Mouse (Mus musculus): ENCODE data around the gene Katnb1. TPM values are rescaled to one million over a fixed set of nuclear protein-coding genes. Genes with fewer than 3 reads are reported as not detected.

Gene Katnb1
- total and polyA plus RNA-seq, 2 experiments from 2014 or later: 49.5 to 50.6 TPM

DNA sequence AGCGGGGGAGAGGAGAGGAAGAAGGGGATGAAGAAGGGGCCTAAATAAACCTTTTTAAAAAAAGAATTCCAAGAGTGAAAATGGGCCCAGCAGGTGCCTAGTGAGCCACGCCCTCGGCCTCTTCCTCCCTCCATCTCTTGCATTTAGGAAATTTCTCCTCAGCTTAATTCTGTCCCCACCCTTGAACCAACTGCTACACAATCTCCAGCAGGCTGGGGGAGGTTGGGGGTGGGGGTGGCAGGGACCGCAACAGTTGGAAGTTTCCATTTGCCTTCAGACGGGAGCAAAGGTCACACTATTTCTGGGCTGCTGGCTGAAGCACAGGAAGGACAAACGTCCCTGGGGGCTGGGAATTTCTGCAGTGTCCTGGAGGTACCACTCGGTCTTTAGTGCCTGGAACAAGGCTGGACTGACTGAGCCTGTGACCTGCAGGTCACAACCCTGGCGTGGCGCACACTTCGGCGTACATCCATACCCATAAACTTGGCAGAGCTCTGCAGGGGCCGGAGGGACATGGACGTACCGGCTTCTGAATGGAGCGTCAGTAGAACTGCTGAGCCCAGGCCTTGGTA lies 50.1 kb downstream of the Katnb1 start:
- Histone ChIP-seq H3K4me2 (ENCODE audit: low read depth) (no peak overlapping the region), H3K27ac (ENCODE audit: low read depth, low read length) (no peak overlapping the region), H3K9ac (no peak overlapping the region), H3K36me3 (ENCODE audit: insufficient read depth) (peaks cover 36% of the 10 kb centered on the region), H3K4me3 (ENCODE audit: low read depth, low read length) (no peak overlapping the region), H3K4me1 (ENCODE audit: insufficient read depth) (no peaks in the 10 kb centered on the region), H3K9me3 (ENCODE audit: low read length) (no peaks in the 10 kb centered on the region), H3K27me3 (ENCODE audit: insufficient read depth, low read length) (no peaks in the 10 kb centered on the region)
- no peak for TF ChIP-seq CTCF (IDR thresholded peaks at IDR 0.05; ENCODE audit: low read depth)
- DNase-seq: no peak
- WGBS: 72% methylated on average over 15 of the region's 15 CpGs
- ATAC-seq: no peak

GRCm38 (mm10) chr8:95131983-95132382 lies 51.0 kb downstream of the Katnb1 start:
- Histone ChIP-seq H3K27me3 (ENCODE audit: insufficient read depth, low read length) (no peaks in the 10 kb centered on the region), H3K4me2 (ENCODE audit: low read depth) (no peak overlapping the region), H3K9ac (no peak overlapping the region), H3K36me3 (ENCODE audit: insufficient read depth) (peaks cover 35% of the 10 kb centered on the region), H3K9me3 (ENCODE audit: low read length) (no peaks in the 10 kb centered on the region), H3K4me3 (ENCODE audit: low read depth, low read length) (no peak overlapping the region), H3K27ac (ENCODE audit: low read depth, low read length) (no peak overlapping the region), H3K4me1 (ENCODE audit: insufficient read depth) (no peaks in the 10 kb centered on the region)
- DNase-seq (no peak), ATAC-seq (no peak)
- WGBS: 76% methylated on average over 5 of the region's 5 CpGs
- TF ChIP-seq CTCF (IDR thresholded peaks at IDR 0.05; ENCODE audit: low read depth): no peak

DNA sequence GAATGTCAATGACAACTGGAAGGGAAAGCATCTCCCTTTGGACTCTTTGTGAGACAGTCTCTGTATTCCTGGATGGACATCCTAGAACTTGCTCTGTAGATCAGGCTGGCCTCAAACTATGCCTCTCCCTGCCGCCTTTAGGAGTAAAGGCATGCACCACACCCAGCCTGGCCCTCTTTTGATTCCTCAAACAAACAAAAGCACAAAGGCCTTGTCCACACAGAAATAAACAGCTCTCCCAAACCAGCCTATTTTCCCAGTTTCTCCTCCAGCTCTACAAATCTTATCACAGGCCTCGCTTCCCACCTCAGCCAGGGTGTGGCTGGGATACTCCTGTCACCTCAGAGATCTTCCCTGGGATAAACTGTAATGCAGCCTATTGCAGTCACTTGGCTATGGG lies 53.2 kb downstream of the Katnb1 start:
- Histone ChIP-seq H3K9me3 (ENCODE audit: low read length) (no peaks in the 10 kb centered on the region), H3K9ac (no peak overlapping the region), H3K4me2 (ENCODE audit: low read depth) (no peak overlapping the region), H3K4me3 (ENCODE audit: low read depth, low read length) (no peak overlapping the region), H3K36me3 (ENCODE audit: insufficient read depth) (peaks cover 29% of the 10 kb centered on the region), H3K27me3 (ENCODE audit: insufficient read depth, low read length) (peaks cover 5% of the 10 kb centered on the region; the same call in 1 of the 2 replicates), H3K27ac (ENCODE audit: low read depth, low read length) (no peak overlapping the region), H3K4me1 (ENCODE audit: insufficient read depth) (0 out of 2 replicates have a peak, but pooled peaks cover 4% of the 10 kb centered on the region)
- DNase-seq: no peak
- no peak for ATAC-seq
- WGBS: 81% methylated on average over 2 of the region's 2 CpGs
- no peak for TF ChIP-seq CTCF (IDR thresholded peaks at IDR 0.05; ENCODE audit: low read depth)

DNA sequence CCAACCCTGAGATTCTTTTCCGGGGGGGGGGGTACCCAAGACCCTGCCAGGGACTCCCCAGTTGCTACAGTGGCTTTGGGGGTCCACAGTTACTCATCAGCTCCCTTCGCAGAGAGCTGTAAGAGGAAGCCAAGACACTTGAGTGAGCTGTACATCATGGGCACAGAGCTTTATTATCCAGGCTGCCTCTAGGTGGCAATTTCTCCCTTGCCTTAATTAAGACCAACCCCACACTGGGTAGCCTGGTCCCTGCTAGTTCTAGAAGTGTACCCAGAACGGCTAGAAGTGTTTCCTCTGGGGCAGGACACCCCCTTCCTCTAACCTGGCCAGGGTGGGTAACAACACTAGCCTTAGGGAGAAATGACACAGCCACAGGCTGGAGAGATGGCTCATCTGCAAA lies 54.3 kb downstream of the Katnb1 start:
- TF ChIP-seq CTCF (IDR thresholded peaks at IDR 0.05; ENCODE audit: low read depth): peak; percentile 65
- 36% methylated on average over 3 of the region's 3 CpGs for WGBS
- H3K9me3 ChIP-seq (ENCODE audit: low read length): no peaks in the 10 kb centered on the region
- H3K9ac ChIP-seq: no peak overlapping the region
- ATAC-seq: peak; percentile 73; the same call in 1 of the 2 replicates
- H3K4me3 ChIP-seq (ENCODE audit: low read depth, low read length): no peak overlapping the region
- peaks cover 5% of the 10 kb centered on the region; the same call in 1 of the 2 replicates for H3K27me3 ChIP-seq (ENCODE audit: insufficient read depth, low read length)
- peak; percentile 53 for DNase-seq
- H3K4me2 ChIP-seq (ENCODE audit: low read depth): no peak overlapping the region
- H3K4me1 ChIP-seq (ENCODE audit: insufficient read depth): 0 out of 2 replicates have a peak, but pooled peaks cover 4% of the 10 kb centered on the region
- no peak overlapping the region for H3K27ac ChIP-seq (ENCODE audit: low read depth, low read length)
- H3K36me3 ChIP-seq (ENCODE audit: insufficient read depth): peaks cover 28% of the 10 kb centered on the region

DNA sequence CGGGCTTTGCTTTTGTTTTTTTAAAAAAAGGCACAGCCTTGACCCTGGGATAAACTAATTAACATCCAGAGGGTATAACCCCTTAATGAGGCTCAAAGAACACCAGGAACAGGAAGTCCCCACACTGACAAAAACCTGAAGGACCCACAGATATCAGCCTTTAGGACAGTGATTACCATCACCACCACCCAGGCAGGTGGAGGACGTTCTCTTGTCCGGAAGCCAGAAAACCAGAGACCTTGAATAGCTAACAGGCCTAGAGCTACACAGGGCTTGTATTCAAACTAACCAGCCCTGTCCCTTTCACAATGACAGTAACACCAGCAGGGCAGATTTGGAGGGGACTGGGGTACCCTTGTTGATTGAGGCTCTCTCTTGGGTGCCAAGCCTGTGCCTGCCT lies 55.2 kb downstream of the Katnb1 start:
- Histone ChIP-seq H3K9ac (no peak overlapping the region), H3K9me3 (ENCODE audit: low read length) (no peaks in the 10 kb centered on the region), H3K27me3 (ENCODE audit: insufficient read depth, low read length) (peaks cover 5% of the 10 kb centered on the region; the same call in 1 of the 2 replicates), H3K36me3 (ENCODE audit: insufficient read depth) (peaks cover 28% of the 10 kb centered on the region), H3K27ac (ENCODE audit: low read depth, low read length) (no peak overlapping the region), H3K4me3 (ENCODE audit: low read depth, low read length) (no peak overlapping the region), H3K4me2 (ENCODE audit: low read depth) (no peak overlapping the region), H3K4me1 (ENCODE audit: insufficient read depth) (0 out of 2 replicates have a peak, but pooled peaks cover 5% of the 10 kb centered on the region)
- 75% methylated on average over 3 of the region's 3 CpGs for WGBS
- DNase-seq (no peak), ATAC-seq (no peak)
- TF ChIP-seq CTCF (IDR thresholded peaks at IDR 0.05; ENCODE audit: low read depth): no peak

GRCm38 (mm10) chr8:95137201-95137600 lies 56.2 kb downstream of the Katnb1 start:
- DNase-seq (no peak), ATAC-seq (no peak)
- no peak overlapping the region for H3K9ac ChIP-seq
- WGBS: 30% methylated on average over 12 of the region's 12 CpGs
- no peak overlapping the region for H3K27ac ChIP-seq (ENCODE audit: low read depth, low read length)
- peaks cover 5% of the 10 kb centered on the region; the same call in 1 of the 2 replicates for H3K27me3 ChIP-seq (ENCODE audit: insufficient read depth, low read length)
- TF ChIP-seq CTCF (IDR thresholded peaks at IDR 0.05; ENCODE audit: low read depth): no peak
- peaks cover 28% of the 10 kb centered on the region for H3K36me3 ChIP-seq (ENCODE audit: insufficient read depth)
- H3K4me1 ChIP-seq (ENCODE audit: insufficient read depth): 0 out of 2 replicates have a peak, but pooled peaks cover 9% of the 10 kb centered on the region
- H3K4me3 ChIP-seq (ENCODE audit: low read depth, low read length): no peak overlapping the region
- H3K4me2 ChIP-seq (ENCODE audit: low read depth): peak overlapping the region; percentile 21; the same call in 1 of the 2 replicates
- no peaks in the 10 kb centered on the region for H3K9me3 ChIP-seq (ENCODE audit: low read length)

GRCm38 (mm10) chr8:95137641-95138098 lies 56.7 kb downstream of the Katnb1 start:
- no peak for TF ChIP-seq CTCF (IDR thresholded peaks at IDR 0.05; ENCODE audit: low read depth)
- no peak for ATAC-seq
- no peak overlapping the region for H3K4me3 ChIP-seq (ENCODE audit: low read depth, low read length)
- no peak overlapping the region for H3K27ac ChIP-seq (ENCODE audit: low read depth, low read length)
- no peaks in the 10 kb centered on the region for H3K9me3 ChIP-seq (ENCODE audit: low read length)
- peaks cover 24% of the 10 kb centered on the region for H3K36me3 ChIP-seq (ENCODE audit: insufficient read depth)
- H3K4me1 ChIP-seq (ENCODE audit: insufficient read depth): peaks cover 9% of the 10 kb centered on the region; the same call in 1 of the 2 replicates
- H3K9ac ChIP-seq: no peak overlapping the region
- peak overlapping the region; percentile 21; the same call in 1 of the 2 replicates for H3K4me2 ChIP-seq (ENCODE audit: low read depth)
- peaks cover 5% of the 10 kb centered on the region; the same call in 1 of the 2 replicates for H3K27me3 ChIP-seq (ENCODE audit: insufficient read depth, low read length)
- WGBS: 13% methylated on average over 28 of the region's 28 CpGs
- no peak for DNase-seq
